Mouse (Mus musculus): ENCODE data around the gene Foxp1. TPM values are rescaled to one million over a fixed set of nuclear protein-coding genes. Genes with fewer than 3 reads are reported as not detected.

Foxp1 gene
- total RNA-seq, 2 experiments from 2014 or later: 69.8 to 75.1 TPM

DNA sequence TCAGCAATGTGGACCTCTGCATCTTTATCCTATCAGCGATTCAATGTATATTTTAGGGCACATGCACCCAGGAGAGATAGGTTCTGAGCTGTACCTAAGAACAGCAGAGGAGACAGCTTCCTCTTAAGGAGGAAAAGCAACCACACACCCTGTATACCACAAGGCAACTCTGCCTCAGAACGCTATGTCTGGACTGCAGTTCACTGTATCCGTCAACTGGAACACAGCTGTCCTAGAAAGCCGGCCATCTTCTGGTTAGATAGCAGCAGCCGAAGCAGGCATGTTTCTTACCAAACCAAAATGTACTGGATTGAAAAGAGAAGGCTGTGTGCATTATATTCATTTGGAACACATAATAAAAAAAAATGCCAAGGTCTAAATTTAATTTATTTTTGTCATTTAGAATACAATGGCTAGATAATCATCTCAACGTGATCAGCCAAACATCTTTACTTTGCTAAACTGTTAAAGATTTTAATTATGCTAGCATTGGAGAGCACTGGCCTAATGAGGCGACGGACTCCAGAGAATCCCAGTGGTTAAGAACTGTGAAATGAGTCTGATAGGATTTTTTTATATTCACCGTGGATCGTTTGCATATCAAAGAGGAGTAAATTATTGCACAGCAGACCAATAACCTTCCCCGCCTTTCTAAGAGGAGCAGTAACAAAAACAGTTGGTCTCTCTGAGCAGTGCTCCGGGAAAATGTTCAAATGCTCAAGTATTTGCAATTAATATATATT lies 518.1 kb downstream of the Foxp1 start:
- no peak for DNase-seq (ENCODE audit: low spot score in 2 of 2)

DNA sequence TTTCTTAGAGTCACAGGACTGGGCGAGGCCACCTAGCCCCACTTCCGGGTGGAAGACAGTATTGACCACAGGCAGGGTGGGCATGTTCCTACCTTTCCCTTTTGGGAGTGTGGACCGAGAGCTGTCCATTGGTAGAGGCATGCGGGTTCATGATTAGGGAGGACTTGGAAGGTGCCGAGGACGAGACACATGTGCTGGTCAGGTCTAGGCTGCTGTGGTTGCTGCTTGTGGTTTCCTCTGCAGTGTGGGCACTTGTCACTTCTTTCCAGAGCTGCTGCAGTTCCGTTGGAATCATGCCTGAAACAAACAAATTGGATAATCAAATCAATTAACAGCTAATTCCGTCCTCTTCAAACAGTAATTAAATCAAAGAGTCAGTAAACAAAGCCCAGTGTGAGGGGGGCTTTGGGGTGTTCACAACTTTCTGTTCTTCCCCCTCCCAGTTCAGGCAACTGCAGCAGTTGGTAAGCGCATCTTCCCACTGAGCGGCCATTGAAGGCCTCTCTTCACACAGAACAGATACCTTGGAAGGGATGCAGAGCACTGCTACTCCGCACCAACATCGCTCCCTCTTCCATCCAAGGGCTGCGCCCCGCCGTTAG lies 519.3 kb downstream of the Foxp1 start:
- no peak for DNase-seq (ENCODE audit: low spot score in 2 of 2)

DNA sequence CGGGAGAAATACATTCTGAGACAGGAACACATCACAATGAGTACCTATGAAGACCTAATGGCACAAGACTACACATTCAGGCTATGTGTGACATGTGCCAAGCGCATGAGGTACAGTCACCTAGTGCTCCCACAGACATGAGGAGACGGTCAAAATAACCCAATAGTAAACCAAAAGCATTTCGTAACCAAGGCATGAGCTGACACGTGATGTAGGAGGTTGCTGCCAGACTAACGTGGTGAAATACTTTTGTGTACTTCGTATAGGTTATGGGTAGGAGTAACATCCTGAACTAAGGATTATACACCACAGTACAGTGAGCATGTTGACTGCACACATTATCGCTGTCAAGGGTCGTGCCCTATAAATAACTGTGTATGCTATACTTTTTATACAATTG lies 520.9 kb downstream of the Foxp1 start:
- no peak for DNase-seq (ENCODE audit: low spot score in 2 of 2)

DNA sequence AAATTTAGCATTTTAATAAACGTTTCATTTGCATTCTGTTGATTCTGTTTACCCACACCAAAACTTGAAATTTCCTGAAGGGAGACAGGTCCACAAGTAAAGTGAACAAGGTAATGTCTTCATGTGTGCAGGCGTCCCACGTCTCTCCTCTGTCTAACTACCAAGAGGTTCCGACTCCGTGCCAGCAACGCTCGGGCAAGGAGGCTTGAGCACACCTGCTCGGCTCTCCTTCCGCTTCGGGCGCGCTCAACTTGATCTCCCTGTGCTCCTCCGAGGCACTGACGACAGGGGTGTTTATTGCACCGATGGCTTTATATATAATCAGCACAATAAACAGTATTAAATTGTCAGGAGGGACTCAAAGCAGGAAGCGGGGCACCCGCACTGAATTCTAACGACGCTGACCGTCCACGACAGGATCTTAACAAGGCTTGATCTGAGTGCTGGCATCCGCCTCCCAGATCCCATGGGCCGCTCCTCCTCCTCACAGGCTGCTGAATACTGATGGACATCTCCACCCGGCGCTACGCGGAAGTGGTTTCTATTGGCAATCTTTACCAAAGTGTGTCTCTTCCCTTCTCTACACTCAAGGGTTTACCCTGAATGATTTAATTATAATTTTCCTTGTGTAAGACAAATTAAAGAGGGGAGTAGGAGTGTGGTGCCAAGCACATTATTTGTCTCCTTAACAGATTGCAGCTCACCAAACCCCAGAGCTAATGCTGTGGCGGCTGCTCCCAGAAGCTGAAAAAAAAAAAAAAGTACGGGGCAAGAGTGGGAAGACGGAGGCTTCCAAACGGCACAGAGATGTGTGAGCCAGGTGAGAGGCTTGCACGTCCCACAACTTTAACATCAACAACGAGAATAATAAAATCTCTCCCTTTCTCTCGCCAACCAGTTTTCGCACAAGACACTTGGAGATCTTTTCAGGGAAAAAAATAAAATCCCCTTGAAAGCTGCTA lies 523.3 kb downstream of the Foxp1 start:
- DNase-seq (ENCODE audit: low spot score in 2 of 2): no peak

DNA sequence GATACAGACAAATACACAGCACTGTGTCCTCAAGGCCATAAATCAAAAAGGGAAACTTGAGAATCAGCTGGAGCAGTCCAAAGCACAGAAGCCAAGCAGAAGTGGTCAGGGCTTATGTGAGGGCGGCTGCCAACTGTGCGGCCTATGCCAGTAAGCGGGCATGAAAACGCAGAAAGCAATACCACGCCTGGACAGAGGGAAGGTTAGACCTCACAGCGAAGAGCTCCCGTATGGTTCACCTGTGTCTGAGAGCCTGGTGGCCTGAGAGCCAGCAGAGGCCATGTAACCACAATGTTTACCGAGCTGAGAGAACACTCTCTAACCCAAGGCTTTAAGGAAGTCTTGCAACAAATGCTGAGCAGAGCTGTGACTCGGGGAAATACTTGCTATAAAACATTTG lies 524.8 kb downstream of the Foxp1 start:
- no peak for DNase-seq (ENCODE audit: low spot score in 2 of 2)

DNA sequence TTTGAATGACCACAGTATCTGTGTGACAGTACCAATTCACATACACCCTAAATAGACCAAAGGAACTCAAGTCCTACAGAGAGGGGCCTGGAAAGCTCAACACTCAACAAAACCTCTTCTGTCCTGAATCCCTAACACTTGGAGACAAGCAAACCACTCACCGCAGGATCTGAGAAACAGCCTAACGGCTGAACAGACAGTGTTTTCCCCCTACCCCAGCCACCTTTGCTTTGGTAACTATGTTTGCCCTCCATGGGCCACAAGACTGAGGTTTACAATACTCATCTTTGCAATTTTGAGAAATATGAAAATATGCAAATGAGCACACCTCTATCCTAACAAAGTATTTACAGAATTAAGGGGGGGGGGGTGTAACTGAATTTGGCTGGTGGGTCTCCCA lies 525.7 kb downstream of the Foxp1 start:
- no peak for DNase-seq (ENCODE audit: low spot score in 2 of 2)

DNA sequence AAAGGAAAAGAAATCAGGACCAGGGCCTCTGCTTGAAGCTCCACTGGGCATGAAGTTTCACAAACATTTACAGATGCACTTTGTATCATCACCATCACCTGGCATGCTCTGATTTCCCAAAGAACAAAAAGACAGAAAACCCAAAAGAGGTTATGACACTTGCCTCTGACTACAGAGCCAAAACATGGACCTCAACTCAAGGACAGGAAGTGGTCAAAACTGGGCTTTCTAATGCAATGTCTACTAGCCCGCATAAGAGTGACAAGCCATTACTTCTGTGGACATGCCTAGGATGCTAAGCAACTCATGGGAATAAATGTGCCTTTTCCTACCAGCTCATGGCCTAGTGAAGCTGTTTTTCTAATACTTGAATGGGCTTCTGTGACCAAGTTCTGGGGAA lies 526.2 kb downstream of the Foxp1 start:
- DNase-seq (ENCODE audit: low spot score in 2 of 2): no peak

DNA sequence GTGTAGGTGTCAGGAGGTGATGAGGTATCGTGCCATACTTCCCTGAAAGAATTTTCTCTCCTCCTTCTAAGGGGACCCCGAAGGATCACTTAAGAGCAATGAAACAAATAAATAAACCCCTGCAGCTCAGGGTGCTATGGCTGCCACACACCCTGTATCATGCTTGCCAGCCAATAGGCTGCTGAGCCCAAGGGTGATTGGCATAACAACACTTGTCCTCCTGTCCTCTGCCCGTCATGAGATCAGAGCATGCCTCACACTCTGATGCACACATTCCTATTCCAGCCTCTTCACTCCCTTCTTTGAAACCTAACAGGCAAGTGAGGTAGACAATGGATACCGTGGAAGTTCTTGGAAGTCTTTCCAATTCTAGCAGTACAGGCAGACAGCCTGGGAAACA lies 526.8 kb downstream of the Foxp1 start:
- no peak for DNase-seq (ENCODE audit: low spot score in 2 of 2)

DNA sequence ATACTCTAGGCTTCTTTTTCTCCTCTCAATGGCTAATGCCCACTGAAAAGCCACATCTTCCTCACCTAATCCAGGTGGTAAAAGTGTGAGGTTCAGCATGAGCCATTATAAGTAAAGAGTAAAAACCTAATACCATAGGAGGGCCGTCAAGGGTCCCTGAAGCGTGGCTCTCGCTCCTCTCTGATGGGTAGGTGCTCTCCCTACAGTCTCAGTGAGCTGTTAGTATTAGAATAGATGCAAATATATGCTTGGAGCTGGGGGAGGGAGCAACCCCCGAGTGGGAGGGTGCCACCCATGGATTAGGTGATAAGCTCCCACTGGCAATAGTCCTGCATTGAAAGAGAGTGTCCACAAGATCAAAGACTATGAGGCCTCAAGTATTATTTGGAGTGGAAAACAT lies 527.6 kb downstream of the Foxp1 start:
- DNase-seq (ENCODE audit: low spot score in 2 of 2): no peak

DNA sequence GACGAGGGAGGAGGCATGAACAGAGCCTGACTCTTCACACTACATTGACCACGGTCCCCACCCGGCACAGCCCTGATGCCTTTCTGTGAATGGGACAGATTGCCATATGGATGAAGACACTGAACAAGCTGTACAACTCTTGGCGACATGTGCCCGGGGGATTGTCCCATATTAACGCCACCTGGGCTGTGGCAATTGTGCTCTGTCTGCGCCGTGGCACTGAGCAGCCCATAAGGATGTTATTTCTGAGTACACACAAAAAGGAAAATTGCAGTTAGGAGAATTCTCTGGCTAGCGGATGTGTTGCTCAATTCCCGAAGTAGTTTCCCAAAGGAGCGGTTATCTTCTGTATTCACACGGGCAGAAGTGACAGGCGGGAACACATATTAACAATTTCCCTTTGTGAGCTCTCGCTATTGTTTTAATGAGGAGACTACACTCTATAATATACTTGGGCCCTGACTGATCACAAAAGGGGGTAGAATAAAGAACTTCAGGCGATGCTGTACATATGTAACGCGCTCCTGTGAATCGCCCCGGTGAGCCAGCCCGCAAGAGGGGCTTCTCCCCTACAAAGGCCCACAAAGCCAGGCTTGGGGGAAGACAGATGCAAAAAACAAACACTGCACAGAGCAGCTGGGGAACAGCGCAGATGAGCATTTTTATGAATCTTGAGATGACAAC lies 528.3 kb downstream of the Foxp1 start:
- no peak for DNase-seq (ENCODE audit: low spot score in 2 of 2)

DNA sequence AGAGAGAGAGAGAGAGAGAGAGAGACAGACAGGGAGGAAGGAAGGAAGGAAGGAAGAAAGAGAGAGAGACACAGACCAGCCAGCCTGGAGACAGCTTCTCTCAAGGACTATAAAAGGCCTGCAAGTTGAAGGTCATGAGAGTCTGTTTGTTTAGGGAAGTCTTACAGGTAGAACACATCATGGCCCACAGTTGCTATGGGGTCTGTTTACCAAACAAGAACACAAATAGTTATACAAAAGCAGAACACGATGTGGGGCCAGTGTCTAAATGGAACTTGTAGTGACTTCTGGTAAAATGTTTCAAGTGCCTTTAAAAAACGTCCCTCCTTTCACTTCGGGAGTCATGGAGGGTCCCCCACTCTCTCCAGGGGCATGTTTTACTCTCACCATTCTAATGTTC lies 529.3 kb downstream of the Foxp1 start:
- DNase-seq (ENCODE audit: low spot score in 2 of 2): no peak

DNA sequence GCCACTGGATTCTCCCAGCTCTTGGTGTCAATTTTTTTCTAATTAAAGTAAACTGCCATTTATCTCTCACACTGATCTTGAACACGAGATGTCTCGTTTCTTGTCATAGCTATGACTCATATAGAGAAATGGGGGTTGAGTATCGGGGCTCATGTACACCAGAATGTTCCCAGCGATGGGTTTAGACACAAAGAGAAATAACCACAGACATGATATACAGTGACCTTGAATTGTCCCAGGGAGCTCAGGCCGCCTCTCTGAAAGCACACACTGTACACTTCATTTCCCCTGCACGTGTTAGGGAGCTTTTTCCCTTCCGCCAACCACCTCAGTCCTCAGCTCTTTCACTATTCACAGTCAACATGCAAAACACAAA lies 529.8 kb downstream of the Foxp1 start:
- no peak for DNase-seq (ENCODE audit: low spot score in 2 of 2)

DNA sequence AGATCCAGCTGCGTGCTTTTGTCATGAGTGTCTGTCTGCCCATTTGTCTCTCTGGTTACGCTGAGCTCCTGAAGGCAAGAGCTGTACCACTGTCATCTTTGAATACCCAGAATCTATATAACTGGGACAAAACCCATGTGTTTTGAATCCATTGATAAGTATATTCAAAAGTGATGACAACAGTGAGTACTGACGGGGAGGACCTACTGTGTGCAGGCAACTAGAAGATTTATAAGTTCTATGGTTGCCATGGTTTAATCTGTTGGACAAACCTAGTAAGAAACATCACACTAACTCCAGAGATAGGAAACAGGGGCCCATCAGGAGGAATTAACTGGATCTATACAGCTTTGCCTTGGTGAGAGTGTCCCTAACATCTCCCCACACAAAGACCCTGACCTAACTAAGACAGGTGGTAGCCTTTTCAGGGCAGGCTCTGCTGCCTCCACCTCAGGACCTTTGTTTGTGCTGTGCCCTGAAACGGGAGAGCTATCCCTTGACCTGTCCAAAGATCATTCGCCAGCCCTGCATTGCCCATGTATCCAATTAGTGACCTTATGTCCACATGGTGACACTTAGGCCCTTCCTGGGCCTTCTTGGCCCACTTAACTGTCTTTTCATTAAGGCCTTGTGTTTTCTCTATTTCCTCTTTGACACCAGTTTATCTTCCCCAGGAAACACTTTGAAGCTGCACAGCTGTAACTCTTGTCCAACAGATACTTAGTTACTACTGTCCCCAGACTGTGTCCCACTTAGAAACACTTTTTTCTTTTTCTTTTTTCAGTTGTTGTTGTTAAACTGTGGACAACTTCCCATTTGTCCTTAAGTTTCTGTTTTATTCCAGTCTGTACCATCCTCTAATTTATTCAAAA lies 530.4 kb downstream of the Foxp1 start:
- no peak for DNase-seq (ENCODE audit: low spot score in 2 of 2)

DNA sequence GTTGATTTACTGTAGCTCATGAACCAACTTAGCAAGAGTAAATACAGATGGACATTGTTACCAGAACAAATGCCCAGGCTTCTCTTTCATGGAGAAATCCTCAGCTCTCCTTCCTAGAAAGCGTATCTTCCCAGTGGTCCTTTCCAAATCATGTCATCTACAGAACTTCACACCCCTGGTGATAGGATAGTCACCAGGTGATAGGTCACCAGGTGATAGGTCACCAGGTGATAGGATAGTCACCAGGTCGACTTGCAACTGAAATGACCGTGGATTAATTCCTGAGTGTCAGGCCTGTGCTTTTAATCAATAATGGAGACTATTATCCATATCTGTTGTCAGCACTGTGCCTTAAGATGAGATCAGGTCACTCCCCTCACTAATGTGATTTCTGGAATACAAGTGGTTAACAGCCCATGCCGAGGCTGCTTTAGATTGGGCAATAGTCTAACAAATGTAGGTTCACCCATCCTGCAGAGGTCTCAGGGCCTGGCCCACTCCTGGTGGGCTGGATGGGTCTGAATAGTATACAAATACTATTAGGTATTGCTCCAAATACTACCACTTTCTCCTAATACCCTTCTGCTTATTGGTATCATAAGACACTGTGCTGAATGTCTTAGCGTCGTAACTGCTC lies 534.9 kb downstream of the Foxp1 start:
- DNase-seq (ENCODE audit: low spot score in 2 of 2): no peak

DNA sequence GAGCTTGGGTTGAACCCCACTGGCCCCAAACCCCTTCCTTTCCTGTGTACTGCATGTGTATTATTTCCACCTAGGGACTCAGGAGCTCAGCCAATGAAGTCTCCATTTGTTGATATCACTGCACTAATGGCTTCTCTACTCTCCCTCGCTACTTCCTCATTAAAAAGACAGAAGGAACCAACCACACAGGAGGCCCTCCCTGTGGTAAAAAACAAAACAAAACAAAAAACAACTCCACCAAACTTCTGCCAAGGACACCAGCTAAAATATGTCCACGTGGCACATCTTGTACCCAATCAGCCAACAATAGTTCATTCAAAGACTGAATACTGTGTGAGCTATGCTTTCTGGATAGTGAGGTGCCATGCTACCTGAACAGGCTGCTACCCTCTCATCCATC lies 537.1 kb downstream of the Foxp1 start:
- DNase-seq (ENCODE audit: low spot score in 2 of 2): no peak

DNA sequence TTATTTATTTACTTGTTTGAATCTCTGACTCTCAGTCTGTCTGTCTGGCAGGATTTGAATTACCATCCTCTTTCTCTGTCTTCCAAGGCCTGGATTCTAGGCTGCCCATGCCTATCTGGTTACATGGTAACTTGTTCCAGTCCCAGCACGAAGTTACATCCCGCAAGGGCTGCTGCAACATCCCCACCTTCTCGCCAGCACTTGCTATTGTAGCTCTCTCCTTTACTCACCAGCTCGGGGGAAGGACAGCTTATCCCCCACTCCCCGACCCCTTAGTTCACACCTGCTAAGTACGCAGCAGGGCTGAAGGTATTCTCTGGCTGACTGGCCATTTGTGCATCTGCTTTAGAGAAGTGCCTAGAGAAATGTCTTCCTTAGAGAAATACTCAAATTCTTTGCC lies 537.9 kb downstream of the Foxp1 start:
- no peak for DNase-seq (ENCODE audit: low spot score in 2 of 2)

DNA sequence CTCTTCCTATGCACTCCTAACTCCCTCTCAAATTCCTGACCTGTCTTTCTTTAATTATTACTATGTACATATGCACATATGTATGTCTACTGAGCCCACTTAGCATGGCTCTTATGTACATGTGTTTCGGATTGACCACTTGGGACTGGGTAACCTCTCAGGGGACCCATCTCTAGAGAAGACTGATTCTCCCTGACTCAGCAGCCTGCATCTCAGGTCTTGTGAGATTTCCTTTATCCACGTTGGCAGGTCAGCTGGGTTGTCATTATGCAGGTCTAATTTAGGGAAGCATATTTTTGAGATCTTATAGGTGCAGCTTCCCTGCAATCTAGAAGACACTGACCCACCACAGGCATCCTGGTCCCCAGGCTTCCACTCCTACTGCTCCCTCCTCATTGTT lies 538.5 kb downstream of the Foxp1 start:
- no peak for DNase-seq (ENCODE audit: low spot score in 2 of 2)

DNA sequence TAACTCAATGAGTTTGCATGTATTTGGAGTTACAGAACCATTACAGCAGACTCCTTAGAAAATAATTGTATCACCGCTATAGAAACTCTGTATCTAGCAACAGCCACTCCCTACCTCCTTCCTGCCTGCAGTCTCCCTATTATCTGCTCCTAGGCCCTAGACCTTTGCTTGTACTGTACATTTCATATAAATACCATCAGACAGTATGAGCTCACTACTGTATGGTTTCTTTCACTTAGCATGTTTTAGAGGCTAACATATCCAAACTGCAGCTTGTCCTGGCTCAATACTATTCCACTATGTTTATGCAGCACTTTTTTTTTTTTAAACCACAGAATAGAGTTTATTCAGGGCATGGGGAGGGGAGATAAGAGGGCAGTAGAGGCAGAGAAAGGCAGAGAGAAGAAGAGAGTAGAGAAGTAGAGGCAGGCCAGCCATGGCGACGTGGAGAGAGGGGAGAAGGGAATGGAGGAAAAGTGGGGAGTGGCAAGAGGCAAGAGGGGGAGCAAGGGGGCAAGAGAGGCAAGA lies 539.1 kb downstream of the Foxp1 start:
- no peak for DNase-seq (ENCODE audit: low spot score in 2 of 2)

DNA sequence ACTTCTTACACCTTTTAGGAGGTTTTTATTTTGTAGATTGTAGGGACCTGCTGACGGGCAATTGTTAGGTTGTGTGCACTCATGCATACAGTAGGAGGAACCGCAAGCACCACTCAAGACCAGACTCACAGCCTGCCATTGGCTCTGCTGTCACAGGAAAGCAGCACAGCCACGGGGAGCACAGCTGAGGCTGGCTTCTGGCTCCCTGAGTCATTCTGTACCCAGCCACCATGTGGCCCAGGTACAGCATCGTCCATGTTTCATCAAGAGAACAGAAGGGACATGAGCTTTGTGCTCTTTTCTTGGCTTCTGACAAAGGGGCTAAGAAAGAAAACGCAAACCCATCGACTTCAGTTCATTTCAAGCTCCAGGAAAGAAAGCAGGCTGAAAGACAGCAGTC lies 541.3 kb downstream of the Foxp1 start:
- DNase-seq (ENCODE audit: low spot score in 2 of 2): no peak

DNA sequence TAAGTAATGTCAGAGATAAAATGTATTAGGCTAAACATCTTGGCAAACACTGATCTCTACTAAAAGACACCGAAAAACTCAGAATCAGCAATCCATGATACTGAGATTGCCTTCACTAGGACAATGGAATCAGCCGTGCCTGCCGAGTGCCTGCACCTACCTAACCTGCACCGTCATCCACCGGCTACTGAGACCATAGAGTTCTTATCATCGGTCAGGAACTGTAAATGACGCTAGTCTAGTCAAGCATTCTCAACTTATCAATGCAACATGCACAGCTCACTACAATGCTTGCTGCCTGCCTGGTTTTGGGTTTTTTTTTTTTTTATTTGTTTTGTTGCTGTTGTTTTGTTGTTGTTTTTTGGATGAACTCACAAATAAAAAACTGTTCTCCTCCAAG lies 542.1 kb downstream of the Foxp1 start:
- no peak for DNase-seq (ENCODE audit: low spot score in 2 of 2)

All from adrenal gland, postnatal 4 days (tissue).